Mouse (Mus musculus) yolk sac, embryonic 10.5 days (tissue): Measurements from ENCODE around the gene Smap1.

ENCODE experiments used
- DNase-seq: peaks from one replicate; pipeline ENCODE4 v3.0.0-alpha.2; 2017; ENCODE audit warnings: low spot score

Smap1 gene

DNA sequence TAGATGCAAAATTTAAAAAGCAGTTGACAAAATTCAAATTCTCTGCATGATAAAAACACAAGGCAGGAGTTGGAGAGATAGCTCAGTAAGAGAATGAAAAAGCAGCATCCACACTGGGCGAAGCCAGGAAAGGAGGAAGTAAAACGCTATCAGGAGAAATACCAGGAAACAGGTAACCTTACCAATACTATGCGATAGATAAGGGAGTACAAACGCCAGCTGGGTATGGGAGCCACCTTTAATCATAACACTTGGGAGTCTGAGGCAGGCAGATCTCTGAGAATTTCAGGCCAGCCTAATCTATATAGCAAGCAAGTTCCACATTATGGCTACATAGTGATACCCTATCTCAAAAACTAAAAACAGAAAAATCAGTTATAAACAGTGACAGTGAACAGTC is 85.5 kb downstream of the Smap1 start:
- DNase-seq, result no peak

DNA sequence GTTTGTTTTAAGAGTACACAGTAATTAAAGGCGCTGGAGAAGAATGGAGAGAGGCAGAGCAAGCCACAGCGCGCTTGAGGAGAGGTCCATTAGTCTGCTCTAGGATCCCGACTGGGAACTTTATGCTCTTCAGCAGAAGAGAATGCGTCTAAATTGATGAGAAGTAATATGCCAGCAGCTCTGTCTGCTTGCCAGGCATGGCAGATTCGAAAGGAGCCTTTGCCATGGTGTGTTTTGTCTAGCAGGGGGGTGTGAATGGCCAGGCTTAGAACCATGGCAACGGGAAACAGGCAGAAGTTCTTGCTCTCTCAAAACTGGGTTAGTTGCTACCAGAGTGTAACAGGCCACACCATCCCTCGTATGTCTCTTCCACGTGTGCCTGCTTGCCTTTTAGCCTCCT is 87.3 kb downstream of the Smap1 start:
- no peak for DNase-seq

DNA sequence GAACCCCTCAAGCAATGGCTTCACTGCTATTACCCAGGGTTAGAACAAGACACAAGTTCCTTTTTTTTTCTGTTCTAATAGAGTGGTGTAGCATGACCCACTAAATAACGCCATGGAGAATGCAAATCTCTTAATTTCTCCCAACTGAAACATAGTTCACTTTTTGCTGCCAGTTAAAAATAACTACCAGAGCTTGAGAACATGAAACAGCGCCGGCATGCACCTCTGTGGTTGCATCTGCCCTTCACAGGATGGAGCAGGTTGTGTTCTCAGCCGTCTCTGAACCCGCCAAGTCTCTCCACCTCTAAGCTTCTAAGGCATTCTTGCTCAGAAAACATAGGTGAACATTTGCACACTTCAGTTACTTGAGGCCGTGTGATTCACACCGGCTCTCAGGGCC is 87.9 kb downstream of the Smap1 start:
- DNase-seq, result no peak

DNA sequence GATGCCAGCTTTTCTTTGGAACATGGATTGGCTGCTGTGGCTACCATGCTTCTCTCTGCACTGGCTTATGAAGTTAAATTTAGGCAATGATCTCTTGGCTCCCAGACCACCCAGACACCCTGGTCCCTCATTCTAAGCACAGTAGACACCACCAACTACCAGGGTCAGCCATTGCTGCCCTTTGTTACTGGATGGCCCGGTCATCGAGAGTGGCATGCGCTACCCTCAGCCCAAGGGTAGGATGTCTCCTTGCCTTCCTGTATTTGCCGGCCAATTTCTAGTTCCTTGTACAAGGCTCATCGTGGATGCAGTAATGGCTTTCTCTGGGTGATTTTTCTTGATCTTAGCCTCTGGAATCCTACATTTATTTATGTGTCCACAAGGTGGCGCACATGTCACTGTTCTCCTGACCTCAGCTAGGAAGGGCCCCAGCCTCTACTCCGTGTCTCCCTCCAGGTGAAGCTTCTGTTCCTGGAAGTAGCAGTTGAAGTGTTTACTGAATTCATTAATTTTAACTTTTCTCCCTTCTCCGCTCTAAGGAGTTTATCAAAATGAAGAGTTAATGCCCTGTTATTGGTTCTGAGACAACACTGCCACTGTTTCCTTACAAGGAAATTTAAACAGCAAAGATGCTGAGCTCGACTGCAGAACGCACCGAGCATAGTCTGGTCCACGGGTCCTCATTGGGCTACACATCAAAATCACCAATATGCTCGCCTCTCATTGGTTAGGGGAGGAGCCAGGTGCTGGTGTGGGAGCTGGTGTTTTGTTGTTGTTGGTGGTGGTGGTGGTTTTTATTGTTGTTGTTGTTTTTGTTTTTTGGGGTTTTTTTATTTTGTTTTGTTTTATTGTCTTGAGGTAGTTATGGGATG is 95.0 kb downstream of the Smap1 start:
- DNase-seq, result peak; percentile 28

DNA sequence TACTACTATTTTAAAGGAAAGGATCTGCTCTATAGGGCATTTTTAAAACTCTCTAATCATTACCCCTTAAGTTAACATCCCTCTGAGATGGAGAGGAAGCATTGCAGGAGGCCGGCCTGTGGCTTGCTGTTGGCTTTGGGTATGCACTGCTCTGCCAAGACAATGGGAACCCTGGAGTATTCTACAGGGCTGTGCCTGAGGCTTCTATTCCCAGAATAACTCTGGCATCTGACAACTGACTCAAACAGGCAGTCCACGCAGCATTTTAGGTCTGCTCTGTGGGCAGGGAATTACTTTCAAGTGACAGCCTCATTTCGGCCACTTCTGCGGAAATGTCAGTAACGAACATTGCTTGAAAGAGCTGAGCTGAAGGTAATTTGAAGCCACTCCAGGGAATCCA is 100.5 kb downstream of the Smap1 start:
- DNase-seq, result no peak

DNA sequence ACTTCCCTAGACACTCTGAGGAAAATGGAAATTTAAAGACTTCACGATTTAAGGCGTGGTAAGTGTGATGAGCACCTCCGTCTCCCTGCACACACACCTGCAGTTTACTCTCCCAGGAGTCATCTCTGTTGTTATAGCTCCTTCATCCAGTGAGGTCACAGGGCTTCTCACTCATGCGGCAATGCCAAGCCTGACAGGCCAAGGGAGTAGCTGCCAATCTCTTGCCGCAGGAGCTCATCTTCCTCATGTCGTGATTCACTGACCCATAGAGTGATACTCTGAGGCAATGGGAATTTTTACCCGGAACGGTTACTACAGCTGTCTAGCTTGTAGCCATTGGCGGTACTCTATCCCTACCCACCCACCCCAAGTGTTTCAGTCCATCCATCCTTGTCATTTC is 123.8 kb downstream of the Smap1 start:
- DNase-seq, result no peak
